Mouse (Mus musculus): ENCODE measurements around the gene Kcnh1. TPM values are rescaled to one million over a fixed set of nuclear protein-coding genes. Genes with fewer than 3 reads are reported as not detected.

Gene Kcnh1
- polyA plus RNA-seq, 1 experiment from 2014 or later, result 0.49 TPM

- DNase-seq (ENCODE audit: low spot score), result no peak
These were observed 214.6 kb downstream of the Kcnh1 start for GRCm38 (mm10) chr1:192405136-192405535.

GRCm38 (mm10) chr1:192406589-192406988, 216.0 kb downstream of the Kcnh1 start:
- no peak for DNase-seq (ENCODE audit: low spot score)

- no peak for DNase-seq (ENCODE audit: low spot score)
These were observed 225.2 kb downstream of the Kcnh1 start for GRCm38 (mm10) chr1:192415813-192416212.

- DNase-seq (ENCODE audit: low spot score), result no peak
These were observed 225.8 kb downstream of the Kcnh1 start for GRCm38 (mm10) chr1:192416241-192416821.

- no peak for DNase-seq (ENCODE audit: low spot score)
These were observed 228.6 kb downstream of the Kcnh1 start for GRCm38 (mm10) chr1:192419176-192419575.

- no peak for DNase-seq (ENCODE audit: low spot score)
These were observed 231.0 kb downstream of the Kcnh1 start for GRCm38 (mm10) chr1:192421377-192422166.

GRCm38 (mm10) chr1:192431423-192431822, 240.8 kb downstream of the Kcnh1 start:
- no peak for DNase-seq (ENCODE audit: low spot score)

- DNase-seq (ENCODE audit: low spot score), result no peak
These were observed 244.9 kb downstream of the Kcnh1 start for GRCm38 (mm10) chr1:192435503-192435902.

- DNase-seq (ENCODE audit: low spot score), result no peak
These were observed 248.7 kb downstream of the Kcnh1 start for GRCm38 (mm10) chr1:192439151-192439837.

GRCm38 (mm10) chr1:192442772-192443445, 252.3 kb downstream of the Kcnh1 start:
- no peak for DNase-seq (ENCODE audit: low spot score)

- no peak for DNase-seq (ENCODE audit: low spot score)
These were observed 253.6 kb downstream of the Kcnh1 start for GRCm38 (mm10) chr1:192443998-192444657.

GRCm38 (mm10) chr1:192444658-192445447, 254.3 kb downstream of the Kcnh1 start:
- no peak for DNase-seq (ENCODE audit: low spot score)

GRCm38 (mm10) chr1:192446158-192446557, 255.6 kb downstream of the Kcnh1 start:
- no peak for DNase-seq (ENCODE audit: low spot score)

- no peak for DNase-seq (ENCODE audit: low spot score)
These were observed 257.1 kb downstream of the Kcnh1 start for GRCm38 (mm10) chr1:192447666-192448065.

GRCm38 (mm10) chr1:192448512-192448911, 257.9 kb downstream of the Kcnh1 start:
- no peak for DNase-seq (ENCODE audit: low spot score)

GRCm38 (mm10) chr1:192449572-192450351, 259.2 kb downstream of the Kcnh1 start:
- no peak for DNase-seq (ENCODE audit: low spot score)

GRCm38 (mm10) chr1:192450425-192450824, 259.9 kb downstream of the Kcnh1 start:
- DNase-seq (ENCODE audit: low spot score), result no peak

- no peak for DNase-seq (ENCODE audit: low spot score)
These were observed 261.1 kb downstream of the Kcnh1 start for GRCm38 (mm10) chr1:192451722-192452121.

- DNase-seq (ENCODE audit: low spot score), result no peak
These were observed 263.9 kb downstream of the Kcnh1 start for GRCm38 (mm10) chr1:192454501-192454900.

GRCm38 (mm10) chr1:192454981-192455380, 264.4 kb downstream of the Kcnh1 start:
- no peak for DNase-seq (ENCODE audit: low spot score)

Measured in thymus, postnatal 0 days (tissue).